19 mouse cellular contexts compared by ENCODE assay signal in the genomic region with DNA sequence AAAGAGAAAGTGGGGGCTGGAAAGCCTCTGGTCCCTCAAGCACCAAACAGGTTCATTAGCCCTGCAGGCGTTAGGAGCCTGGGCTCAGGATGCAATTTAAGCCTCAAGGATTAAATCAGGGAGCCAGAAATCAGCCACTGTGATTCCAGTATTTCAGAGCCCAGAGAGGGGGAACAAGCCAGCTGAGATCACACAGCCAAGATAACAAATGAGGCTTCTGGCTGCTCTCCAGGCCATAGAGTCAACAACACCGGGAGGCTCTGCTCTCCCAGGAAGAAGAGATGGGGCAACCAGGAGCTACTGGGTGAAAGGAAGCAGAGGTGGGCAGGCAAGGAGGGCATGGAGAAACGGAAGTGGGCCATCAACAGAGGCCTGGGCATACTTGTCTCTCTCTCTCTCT. TPM values are rescaled to one million over a fixed set of nuclear protein-coding genes. Genes with fewer than 3 reads are reported as not detected.
DNase-seq lines count a peak whose midpoint lies in the region; ATAC-seq and TF ChIP-seq lines count a peak whose summit lies in the region.
"Had no signal": no experiment of that assay in that cellular context is flagged by ENCODE, and none has a peak within 500 bp of the region (broad histone marks: within the 10 kb centered on the region; RNA-seq: fewer than 3 reads in every experiment).

No protein-coding gene starts in this region.

- no peak for ATAC-seq in liver, embryonic 13.5 days (ENCODE audit: low read depth)
- ATAC-seq: hindbrain, embryonic 16.5 days had no signal

- H3K36me3 ChIP-seq in liver, adult 2 months (ENCODE audit: control insufficient read depth, insufficient read depth, low read length) = no peaks in the 10 kb centered on the region
- H3K36me3 ChIP-seq in liver, embryonic 13.5 days = peaks cover 33% of the 10 kb centered on the region
- H3K36me3 ChIP-seq: embryonic facial prominence, embryonic 13.5 days; G1E; heart, embryonic 15.5 days; limb, embryonic 12.5 days; midbrain, embryonic 10.5 days had no signal

- H3K4me3 ChIP-seq in liver, adult 2 months (ENCODE audit: insufficient read depth, low read depth, low read length) = no peak overlapping the region
- no peak overlapping the region for H3K4me3 ChIP-seq in liver, embryonic 13.5 days (replicated peaks)
- no peak overlapping the region for H3K4me3 ChIP-seq in cerebellum, adult 2 months (replicated peaks; ENCODE audit: insufficient read depth, low read depth, low read length)
- H3K4me3 ChIP-seq: embryonic facial prominence, embryonic 13.5 days; heart, embryonic 15.5 days; limb, embryonic 12.5 days; midbrain, embryonic 10.5 days had no signal

- peaks cover 7% of the 10 kb centered on the region; the same call in 1 of the 2 replicates for H3K4me1 ChIP-seq in liver, adult 2 months (ENCODE audit: control insufficient read depth, insufficient read depth, low read length)
- peaks cover 87% of the 10 kb centered on the region for H3K4me1 ChIP-seq in liver, embryonic 13.5 days (replicated peaks)
- peaks cover 3% of the 10 kb centered on the region for H3K4me1 ChIP-seq in cerebellum, adult 2 months (ENCODE audit: control insufficient read depth, insufficient read depth, low read length)

- no peak for TF ChIP-seq CTCF in liver, adult 2 months (IDR thresholded peaks at IDR 0.05; ENCODE audit: low read depth, low read length)
- TF ChIP-seq CTCF in cerebellum, adult 2 months (IDR thresholded peaks at IDR 0.05; ENCODE audit: borderline replicate concordance, insufficient read depth, low read depth, low read length) = no peak

- H3K9me3 ChIP-seq in liver, embryonic 13.5 days (replicated peaks) = no peaks in the 10 kb centered on the region
- H3K9me3 ChIP-seq: embryonic facial prominence, embryonic 13.5 days; G1E; heart, embryonic 15.5 days; limb, embryonic 12.5 days; midbrain, embryonic 10.5 days had no signal

- H3K79me2 ChIP-seq in liver, adult 2 months (ENCODE audit: control insufficient read depth, insufficient read depth, low read length) = no peaks in the 10 kb centered on the region

- no peak for TF ChIP-seq POLR2A in liver, adult 2 months (IDR thresholded peaks at IDR 0.05; ENCODE audit: extremely low read depth, insufficient read depth, low read length)
- TF ChIP-seq POLR2A in cerebellum, adult 2 months (IDR thresholded peaks at IDR 0.05; ENCODE audit: borderline replicate concordance, insufficient read depth, low read length) = no peak

- peak; percentile 49 for DNase-seq in adrenal gland, postnatal 10 days
- DNase-seq in adrenal gland, postnatal 25 days = no peak
- DNase-seq in liver, adult 2 months (ENCODE audit: extremely low read depth, low read depth, low spot score) = peak; percentile 37
- DNase-seq in liver = no peak
- DNase-seq in 3134 (ENCODE audit: extremely low read depth, insufficient read length, low spot score) = peak; percentile 31
- DNase-seq in liver, embryonic 13.5 days = no peak
- no peak for DNase-seq in natural killer cell, adult 2 months (ENCODE audit: low spot score in 2 of 2)
- DNase-seq in cerebellum, adult 2 months = no peak
- DNase-seq: kidney, postnatal 36 days; right cerebral cortex, postnatal 4 days had no signal

- H3K9ac ChIP-seq in liver, adult 2 months (ENCODE audit: low read depth, low read length) = no peak overlapping the region
- no peak overlapping the region for H3K9ac ChIP-seq in liver, embryonic 13.5 days
- H3K9ac ChIP-seq: embryonic facial prominence, embryonic 13.5 days; heart, embryonic 15.5 days; limb, embryonic 12.5 days had no signal

- WGBS in liver, adult 2 months = 21% methylated on average over 3 of the region's 3 CpGs
- WGBS in liver, embryonic 13.5 days (ENCODE audit: insufficient replicate concordance) = 63% methylated on average over 3 of the region's 3 CpGs
- WGBS in cerebellum, adult 2 months = 65% methylated on average over 3 of the region's 3 CpGs

- H3K4me2 ChIP-seq in liver, embryonic 13.5 days = no peak overlapping the region
- H3K4me2 ChIP-seq: embryonic facial prominence, embryonic 13.5 days; heart, embryonic 15.5 days; limb, embryonic 12.5 days had no signal

- no peak overlapping the region for H3K27ac ChIP-seq in liver, adult 2 months (replicated peaks; ENCODE audit: insufficient read depth, low read depth, low read length)
- H3K27ac ChIP-seq in liver, embryonic 13.5 days = 0 out of 2 replicates have a peak overlapping the region, but pooled peaks have one; percentile 80
- H3K27ac ChIP-seq in cerebellum, adult 2 months (ENCODE audit: insufficient read depth, low read length) = no peak overlapping the region

- no peaks in the 10 kb centered on the region for H3K27me3 ChIP-seq in liver, adult 2 months (ENCODE audit: control insufficient read depth, insufficient read depth, low read length)
- H3K27me3 ChIP-seq in liver, embryonic 13.5 days = no peaks in the 10 kb centered on the region
- no peaks in the 10 kb centered on the region for H3K27me3 ChIP-seq in cerebellum, adult 2 months (ENCODE audit: control insufficient read depth, insufficient read depth, low read length)
- H3K27me3 ChIP-seq: embryonic facial prominence, embryonic 13.5 days; heart, embryonic 15.5 days; limb, embryonic 12.5 days had no signal

RNA-seq across cellular contexts. Expression of a gene that starts 14.4 kb away (rescaled TPM):
- 10 to 100 TPM in 1 of 2 experiments, 1 to 10 TPM in 1; 8.2 to 13.4 TPM for total RNA-seq in adrenal gland, postnatal 10 days (2021)
- 4.0 and 9.5 TPM in 2 replicates for total RNA-seq in adrenal gland, postnatal 25 days (2021)
- total RNA-seq in liver, adult 2 months (2014; rRNA removed) = 1.0 and 1.6 TPM in 2 replicates
- 2.2 TPM in 2 replicates for polyA plus RNA-seq in liver, adult 2 months (2012; rRNA removed)
- 13.2 and 16.8 TPM in 2 replicates for polyA plus RNA-seq in liver, embryonic 13.5 days (2015; fragmentation: Nextera tagmentation; extraction: Ambion mirVana)
- polyA plus RNA-seq in cerebellum, adult 2 months (2012; rRNA removed) = 20.9 and 21.9 TPM in 2 replicates

RNA-seq across cellular contexts. Expression of a gene that starts 18.4 kb away (rescaled TPM):
- total RNA-seq in adrenal gland, postnatal 10 days (2021) = 1 to 10 TPM in 1 of 2 experiments, under 1 TPM in 1; 0.66 to 1.2 TPM
- 5.2 and 5.4 TPM in 2 replicates for total RNA-seq in adrenal gland, postnatal 25 days (2021)
- total RNA-seq in liver, adult 2 months (2014; rRNA removed) = 0.07 and 0.18 TPM in 2 replicates
- polyA plus RNA-seq in liver, adult 2 months (2012; rRNA removed) = 0.12 and 0.22 TPM in 2 replicates
- polyA plus RNA-seq in liver, embryonic 13.5 days (2015; fragmentation: Nextera tagmentation; extraction: Ambion mirVana) = 0.50 and 0.76 TPM in 2 replicates
- 0.57 and 0.60 TPM in 2 replicates for polyA plus RNA-seq in cerebellum, adult 2 months (2012; rRNA removed)
- polyA plus RNA-seq: forebrain, embryonic 11.5 days; G1E had no signal

RNA-seq across cellular contexts. Expression of a gene that starts 35.6 kb away (rescaled TPM):
- 1 to 10 TPM; 2.3 to 3.3 TPM for total RNA-seq in adrenal gland, postnatal 10 days (2021)
- 5.6 and 12.4 TPM in 2 replicates for total RNA-seq in adrenal gland, postnatal 25 days (2021)
- total RNA-seq in liver, adult 2 months (2014; rRNA removed) = not detected in 2 replicates
- polyA plus RNA-seq in liver, adult 2 months (2012; rRNA removed) = 0.04 and 0.12 TPM in 2 replicates
- not detected in 2 replicates for polyA plus RNA-seq in liver, embryonic 13.5 days (2015; fragmentation: Nextera tagmentation; extraction: Ambion mirVana)
- 0.73 and 1.1 TPM in 2 replicates for polyA plus RNA-seq in cerebellum, adult 2 months (2012; rRNA removed)
- total RNA-seq: layer of hippocampus, postnatal 25 days had no signal
- polyA plus RNA-seq: C2C12; embryonic facial prominence, embryonic 13.5 days; forebrain, embryonic 11.5 days; heart, embryonic 15.5 days; limb, embryonic 12.5 days had no signal

RNA-seq across cellular contexts. Expression of a gene that starts 44.4 kb away (rescaled TPM):
- total RNA-seq in adrenal gland, postnatal 10 days (2021) = 10 to 100 TPM; 48.9 to 87.1 TPM
- total RNA-seq in adrenal gland, postnatal 25 days (2021) = 91.2 and 206 TPM in 2 replicates
- total RNA-seq in liver, adult 2 months (2014; rRNA removed) = 7.0 and 11.5 TPM in 2 replicates
- polyA plus RNA-seq in liver, adult 2 months (2012; rRNA removed) = 8.2 and 11.0 TPM in 2 replicates
- polyA plus RNA-seq in liver, embryonic 13.5 days (2015; fragmentation: Nextera tagmentation; extraction: Ambion mirVana) = 8.0 and 8.3 TPM in 2 replicates
- polyA plus RNA-seq in cerebellum, adult 2 months (2012; rRNA removed) = 19.2 and 22.0 TPM in 2 replicates

Comparison
In these comparisons a context has a peak if more than half of its experiments do, and no peak if none do; other contexts are left out.
1. DNase-seq: peak in adrenal gland, postnatal 10 days (single experiment), liver, adult 2 months (single experiment) and 3134 (single experiment); none in adrenal gland, postnatal 25 days (single experiment), liver (single experiment), liver, embryonic 13.5 days (single experiment), natural killer cell, adult 2 months (0 of 2) and cerebellum, adult 2 months (0 of 2).